Mouse (Mus musculus): Measurements from ENCODE around the gene Hyal2.

Gene Hyal2

DNA sequence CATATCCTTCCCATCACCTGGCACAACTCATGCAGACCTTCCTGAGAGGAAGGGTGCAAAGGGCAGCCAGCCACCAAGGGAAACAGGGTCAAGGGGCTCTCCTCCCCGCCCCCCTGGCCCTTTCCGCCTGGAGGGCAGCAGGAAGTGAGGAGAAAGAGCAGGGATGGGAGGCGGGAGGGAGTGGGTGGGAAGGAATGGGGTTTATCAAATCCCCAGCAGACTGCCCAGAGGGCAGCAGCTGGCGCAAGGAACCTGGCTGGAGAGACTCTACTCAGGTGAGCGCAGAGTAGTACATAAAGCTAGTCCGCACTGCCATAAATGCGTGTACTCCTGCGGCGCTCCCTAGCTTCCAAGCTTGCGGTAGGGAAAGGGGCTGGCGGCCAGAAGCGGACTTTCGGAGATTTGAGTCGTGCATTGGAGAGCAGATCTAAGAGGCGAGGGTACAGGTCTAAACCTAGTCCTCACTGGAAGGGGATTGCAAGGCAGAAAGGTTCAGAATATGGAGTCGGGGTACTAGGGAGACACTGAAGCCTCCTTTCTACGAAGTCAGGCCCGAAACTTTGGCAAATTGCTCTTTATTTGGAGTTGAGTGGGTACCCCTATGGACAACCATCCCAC, at the start of gene Hyal2:
TSS of gene Hyal2 (plus strand) at position 244 of the 618 bp plus-strand sequence.
- in situ Hi-C loops (cut with MboI, MseI), result loop anchor here (25.0 kb wide), 1 partner anchor 1381 kb away; the partner anchor contains the start of gene Ppm1m

DNA sequence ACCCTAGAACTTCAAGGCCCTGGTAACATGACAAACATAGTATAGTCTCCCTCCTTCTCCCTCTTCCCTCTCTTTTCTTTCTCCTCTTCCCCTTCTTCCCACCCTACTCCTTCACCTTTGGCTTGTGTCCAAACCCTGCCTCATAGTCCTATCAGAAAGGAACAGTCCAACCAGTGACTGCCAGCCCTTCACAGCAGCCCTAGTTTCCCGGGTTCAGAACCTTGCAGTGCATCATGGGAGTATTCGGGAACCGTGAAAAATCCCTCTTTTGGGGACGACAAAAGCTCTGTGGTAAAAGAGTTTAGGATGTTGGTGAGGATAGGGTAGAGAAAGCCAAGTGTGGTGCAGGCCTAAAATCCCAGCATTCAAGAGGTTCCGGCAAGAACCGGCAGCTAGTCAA, 47.4 kb upstream of the Hyal2 start:
- in situ Hi-C loops (cut with MboI, MseI), result loop anchor here (10.0 kb wide), 1 partner anchor 636 kb away; the partner anchor contains the start of gene Rbm15b

DNA sequence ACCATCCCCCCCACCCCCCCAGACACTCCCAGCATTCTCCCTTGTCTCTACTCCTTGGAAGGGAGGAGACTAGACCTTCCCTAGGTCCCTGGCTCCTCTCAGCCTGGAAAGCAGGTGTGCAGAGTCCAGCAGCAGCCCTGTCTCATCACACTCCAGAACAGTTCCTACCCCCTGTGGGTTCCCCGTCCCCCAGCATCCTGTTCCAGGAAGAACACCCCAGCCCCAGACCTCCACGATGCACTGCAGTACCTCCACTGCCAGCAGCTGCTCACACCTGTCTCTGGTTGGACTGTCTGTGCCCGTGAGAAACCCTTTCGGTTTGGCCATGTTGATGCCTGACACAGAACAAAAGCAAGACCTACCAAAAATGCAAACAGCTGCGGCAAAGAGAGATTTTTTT, 46.6 kb upstream of the Hyal2 start:
- in situ Hi-C loops (cut with MboI, MseI), result loop anchor here (10.0 kb wide), 1 partner anchor 636 kb away; the partner anchor contains the start of gene Rbm15b

DNA sequence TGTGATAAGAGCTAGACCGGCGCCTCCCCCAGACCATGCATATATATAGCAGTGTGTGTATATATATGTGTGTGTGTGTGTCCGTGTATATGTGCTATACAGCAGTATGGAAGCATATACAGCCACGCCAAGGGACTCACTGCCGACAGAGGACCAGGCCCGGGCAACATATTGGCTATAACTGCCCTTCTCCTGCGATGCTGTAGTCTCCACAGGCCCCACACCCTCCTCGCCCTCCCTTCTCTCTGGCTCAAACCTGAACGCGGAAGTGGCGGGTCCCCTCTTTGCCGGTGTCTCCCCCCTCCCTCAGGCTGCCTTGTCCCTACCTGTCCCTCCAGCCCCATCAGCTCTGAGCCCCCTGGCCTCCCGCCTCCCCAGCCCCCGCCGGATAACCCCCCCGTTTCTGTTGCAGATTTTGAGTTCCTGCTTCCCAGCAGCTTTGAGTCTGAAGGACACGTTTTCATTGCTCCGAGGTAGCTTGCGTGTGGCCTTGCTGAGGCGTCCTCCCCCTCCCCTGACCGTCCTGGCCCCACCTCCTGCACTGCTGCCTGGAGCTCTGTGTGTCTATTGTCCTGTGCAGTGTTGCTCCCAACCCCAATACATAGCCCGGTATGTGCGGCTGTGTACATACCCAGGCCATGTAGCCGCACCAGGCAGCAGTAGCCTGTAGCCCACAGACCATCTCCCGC, 45.9 kb upstream of the Hyal2 start:
- in situ Hi-C loops (cut with MboI, MseI), result loop anchor here (10.0 kb wide), 1 partner anchor 637 kb away; the partner anchor contains the start of gene Rbm15b

- in situ Hi-C loops (cut with MboI, MseI), result loop anchor here (10.0 kb wide), 1 partner anchor 638 kb away; the partner anchor contains the start of gene Rbm15b
Measured at GRCm38 (mm10) chr9:107522400-107522711, 45.4 kb upstream of the Hyal2 start.

- in situ Hi-C loops (cut with MboI, MseI), result loop anchor here (10.0 kb wide), 1 partner anchor 642 kb away; the partner anchor contains the start of gene Rbm15b
Measured at GRCm38 (mm10) chr9:107526198-107527026, 41.3 kb upstream of the Hyal2 start.

DNA sequence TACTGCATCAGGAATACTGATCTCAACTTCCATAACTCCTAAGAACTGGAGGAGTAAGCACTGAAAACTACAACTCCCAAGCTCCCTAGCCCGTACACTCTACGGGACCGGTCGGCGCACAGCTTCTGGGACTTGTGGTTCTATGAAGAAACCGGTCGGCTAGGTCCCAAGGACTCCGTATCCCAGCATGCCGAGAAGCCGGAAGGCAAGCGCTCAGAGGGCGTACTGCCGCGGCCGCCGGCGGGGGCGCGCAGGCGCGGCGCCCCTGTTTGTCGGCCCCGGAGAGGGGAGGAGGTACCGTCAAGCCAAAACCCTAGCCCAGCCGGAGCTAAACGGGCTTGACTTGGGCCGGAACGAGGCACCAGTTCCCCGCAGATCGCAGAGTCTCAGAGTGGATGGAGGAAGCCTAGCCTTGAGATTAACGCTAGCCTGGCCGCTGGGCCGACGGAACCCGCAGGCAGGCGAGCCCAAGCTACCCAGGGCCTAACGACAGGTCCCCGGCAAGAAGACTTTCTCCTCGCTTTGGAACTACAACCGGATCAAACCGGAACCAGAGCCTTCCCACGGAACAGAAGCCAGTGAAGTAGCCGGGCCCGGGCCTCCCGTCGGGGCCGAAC, 33.8 kb upstream of the Hyal2 start, which contains the start of gene Tmem115:
TSS of gene Tmem115 (plus strand) at position 155 of the 617 bp plus-strand sequence.
- in situ Hi-C loops (cut with MboI, MseI), result loop anchor here (10.0 kb wide), 1 partner anchor 249 kb away; the partner anchor contains the start of gene Mapkapk3

- in situ Hi-C loops (cut with MboI, MseI), result loop anchor here (5.0 to 10.0 kb wide), 2 partner anchors 250 to 1172 kb away; partner anchors contain the start of gene Mapkapk3
Measured at GRCm38 (mm10) chr9:107534408-107535202, 33.1 kb upstream of the Hyal2 start.

DNA sequence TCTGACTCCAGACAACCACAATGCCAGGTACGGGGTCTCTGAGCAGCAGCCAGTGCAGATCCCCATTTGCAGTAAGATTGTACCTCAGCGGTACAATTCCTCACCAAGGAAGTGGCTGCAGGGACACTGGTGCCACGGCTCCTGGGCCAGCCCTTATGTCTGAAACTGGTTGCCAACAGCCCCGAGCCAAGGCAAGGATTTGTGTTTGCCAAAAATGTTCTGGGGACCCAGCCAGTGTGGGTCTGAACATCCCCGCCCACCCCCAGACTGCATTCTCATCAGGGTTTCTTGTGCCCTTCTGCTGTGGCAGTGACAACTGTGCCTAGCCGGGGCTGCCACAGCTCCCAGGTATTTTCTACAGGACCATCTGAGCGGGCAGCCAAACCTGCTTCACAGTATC, 29.5 kb upstream of the Hyal2 start:
- in situ Hi-C loops (cut with MboI, MseI), result loop anchor here (5.0 to 10.0 kb wide), 2 partner anchors 253 to 1176 kb away; partner anchors contain the start of gene Mapkapk3

- in situ Hi-C loops (cut with MboI, MseI), result loop anchor here (5.0 to 10.0 kb wide), 2 partner anchors 254 to 1176 kb away; partner anchors contain the start of gene Mapkapk3
Measured at GRCm38 (mm10) chr9:107538711-107539110, 29.0 kb upstream of the Hyal2 start.

DNA sequence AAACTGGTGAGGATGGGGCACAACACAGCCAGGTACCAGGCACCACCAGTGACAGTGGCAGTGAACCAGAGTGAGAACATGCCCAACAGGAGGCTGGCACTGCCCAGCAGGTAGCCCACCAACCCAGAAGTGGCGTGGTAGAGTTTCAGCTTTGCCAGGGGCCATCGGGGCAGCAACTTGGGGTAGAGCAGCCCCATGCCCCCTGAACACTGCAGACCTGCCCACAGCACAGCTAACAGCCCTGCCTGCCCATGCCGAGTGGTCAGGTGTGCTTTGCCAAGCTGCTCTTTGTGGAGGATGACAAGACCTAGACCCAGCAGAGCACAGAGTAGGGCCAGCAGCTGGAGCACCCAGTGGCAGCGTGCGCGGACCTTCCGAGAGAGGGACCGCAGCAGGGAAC, 27.8 kb upstream of the Hyal2 start:
- in situ Hi-C loops (cut with MboI, MseI), result loop anchor here (5.0 to 10.0 kb wide), 2 partner anchors 255 to 1178 kb away; partner anchors contain the start of gene Mapkapk3

DNA sequence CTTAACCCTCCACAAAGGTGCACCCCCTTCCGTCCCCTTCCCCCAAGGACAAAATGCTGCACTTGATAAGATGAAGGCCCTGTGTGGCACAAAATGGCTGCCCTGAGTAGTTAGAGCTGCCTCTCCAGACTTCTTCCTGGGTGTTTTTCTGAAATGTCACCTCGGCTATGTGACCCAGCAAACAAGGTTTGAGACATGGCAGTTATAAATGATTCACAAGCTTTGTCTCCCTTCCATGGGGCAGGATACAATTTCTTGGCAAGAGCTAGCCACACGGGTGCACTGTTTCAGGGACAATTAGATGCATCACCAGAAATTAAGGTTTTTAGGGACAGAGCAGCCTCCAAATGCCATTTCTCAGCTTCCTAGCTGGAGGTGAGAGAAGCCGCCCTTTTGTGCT, 27.3 kb upstream of the Hyal2 start:
- in situ Hi-C loops (cut with MboI, MseI), result no loop called here

DNA sequence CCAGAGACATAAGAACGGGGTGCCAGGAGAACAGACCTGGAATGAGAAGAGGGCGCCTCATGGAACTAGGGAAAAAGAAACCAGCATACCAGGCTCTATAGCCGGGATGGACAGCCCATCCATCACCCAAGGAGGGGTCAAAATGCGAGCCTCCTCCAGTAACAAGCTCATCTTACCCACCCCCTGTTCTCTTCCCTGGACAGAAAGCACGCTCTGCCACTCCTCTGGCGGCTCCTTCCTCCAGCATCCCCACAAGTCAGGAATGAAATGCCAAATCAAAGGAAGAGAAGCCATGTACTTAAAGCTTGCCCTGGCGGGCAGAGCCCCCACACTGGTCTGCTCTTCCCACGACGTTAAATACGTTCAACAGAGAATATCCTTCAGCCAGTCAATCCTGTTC, 26.7 kb upstream of the Hyal2 start:
- in situ Hi-C loops (cut with MboI, MseI), result no loop called here

DNA sequence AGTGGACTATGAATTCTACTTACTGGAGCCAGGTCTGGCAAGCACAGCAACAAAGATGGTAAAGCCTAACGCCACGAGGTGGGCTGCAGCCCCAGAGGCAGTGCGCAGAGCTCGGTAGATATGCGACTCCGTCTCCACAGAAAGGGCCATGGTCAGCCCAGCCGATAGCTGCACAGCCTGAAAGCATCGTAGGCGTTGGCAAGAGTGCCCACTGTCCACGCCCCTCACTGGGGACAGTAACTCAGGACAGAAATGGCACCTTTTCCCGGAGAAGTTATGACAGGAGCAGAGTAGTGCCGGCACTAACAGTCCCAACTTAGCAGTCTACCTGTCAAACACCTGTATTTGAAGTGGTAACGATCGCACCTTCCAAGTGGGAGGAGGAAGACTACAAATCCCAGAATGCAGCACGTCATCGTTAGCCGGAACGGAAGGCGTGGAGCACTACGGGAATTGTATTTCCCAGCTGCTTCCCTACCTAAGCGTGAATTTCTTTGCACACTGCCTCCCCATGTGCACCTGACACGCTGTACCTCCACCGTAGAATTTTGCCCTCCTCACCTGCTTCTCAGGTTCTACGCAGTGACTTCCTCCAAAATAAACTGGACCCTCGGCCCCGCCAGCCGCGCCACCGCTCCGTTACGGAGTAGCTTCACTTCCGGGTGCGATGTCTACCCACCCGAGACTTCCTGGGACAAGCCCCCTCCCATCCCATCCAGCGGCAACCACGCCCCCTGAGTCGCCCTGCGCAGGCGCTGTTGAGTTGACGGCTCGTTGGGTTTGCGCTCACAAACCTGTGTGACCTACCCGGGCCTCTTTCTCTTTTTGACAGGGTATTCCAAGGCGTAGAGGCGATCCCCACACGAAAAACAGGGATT, 26.0 kb upstream of the Hyal2 start, which contains the start of the genes Cyb561d2 and Nprl2:
TSS of gene Cyb561d2 (minus strand) at position 720 of the 878 bp plus-strand sequence.
TSS of gene Nprl2 (plus strand) at position 753 of the 878 bp plus-strand sequence.
- in situ Hi-C loops (cut with MboI, MseI), result no loop called here

DNA sequence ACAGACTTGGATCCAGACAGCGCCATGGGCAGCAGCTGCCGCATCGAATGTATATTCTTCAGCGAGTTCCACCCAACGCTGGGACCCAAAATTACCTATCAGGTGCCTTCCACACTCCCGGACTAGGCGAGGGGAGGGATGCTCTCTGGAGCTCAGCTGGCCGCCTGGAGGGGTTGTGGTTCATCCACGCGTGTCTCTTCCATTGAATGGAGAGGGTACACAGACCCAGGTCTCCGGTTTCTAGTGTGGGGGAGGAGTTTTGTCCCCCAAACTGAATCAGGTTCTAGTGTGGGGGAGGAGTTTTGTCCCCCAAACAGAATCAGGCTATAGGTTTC, 25.4 kb upstream of the Hyal2 start:
- in situ Hi-C loops (cut with MboI, MseI), result no loop called here

- in situ Hi-C loops (cut with MboI, MseI), result no loop called here
Measured at GRCm38 (mm10) chr9:107542721-107543120, 25.0 kb upstream of the Hyal2 start.

- in situ Hi-C loops (cut with MboI, MseI), result no loop called here
Measured at GRCm38 (mm10) chr9:107543299-107543698, 24.4 kb upstream of the Hyal2 start.

DNA sequence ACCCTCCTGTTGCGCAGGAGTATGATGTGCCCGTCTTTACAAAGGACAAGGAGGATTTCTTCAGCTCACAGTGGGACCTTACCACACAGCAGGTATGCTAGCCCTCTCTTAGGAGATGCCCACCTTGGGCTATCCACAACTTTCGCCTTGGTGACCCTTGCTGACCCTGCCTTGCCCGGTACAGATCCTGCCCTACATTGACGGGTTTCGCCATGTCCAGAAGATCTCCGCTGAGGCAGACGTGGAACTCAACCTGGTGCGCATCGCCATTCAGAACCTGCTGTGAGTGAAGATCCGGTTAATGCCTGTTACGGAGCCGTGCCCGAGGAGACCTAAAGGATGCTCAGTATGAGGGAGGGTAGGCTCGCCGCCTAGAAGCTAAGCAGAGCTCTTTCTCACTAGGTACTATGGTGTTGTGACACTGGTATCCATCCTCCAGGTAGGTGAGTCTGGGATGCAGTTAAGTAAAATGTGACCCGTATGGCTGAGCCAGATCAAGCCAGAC, 23.5 kb upstream of the Hyal2 start:
- in situ Hi-C loops (cut with MboI, MseI), result no loop called here

GRCm38 (mm10) chr9:107544729-107545128, 23.0 kb upstream of the Hyal2 start:
- in situ Hi-C loops (cut with MboI, MseI), result no loop called here
